Mouse (Mus musculus): ENCODE measurements around the gene Ttc6. TPM values are rescaled to one million over a fixed set of nuclear protein-coding genes. Genes with fewer than 3 reads are reported as not detected.

The Ttc6 gene
- polyA plus RNA-seq, 1 experiment from 2014 or later: 0.96 TPM

DNA sequence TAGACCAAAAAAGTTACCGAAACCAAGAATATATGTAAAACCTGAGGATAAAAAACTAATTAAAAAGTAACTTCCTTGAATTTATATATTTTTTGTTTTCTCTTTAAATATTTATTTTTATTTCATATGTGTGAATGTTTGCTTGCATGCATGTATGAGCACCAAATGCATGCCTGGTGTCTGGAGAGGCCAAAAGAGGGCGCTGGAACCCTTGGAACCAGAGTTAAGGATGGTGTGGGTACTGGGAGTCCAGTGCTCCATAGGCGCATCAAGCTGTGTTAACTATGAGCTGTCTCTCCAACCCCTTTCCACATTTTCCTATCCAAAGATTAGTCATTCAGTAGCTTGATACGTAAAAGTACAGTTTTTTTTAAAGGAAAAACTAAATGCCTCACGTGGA is 58.1 kb downstream of the Ttc6 start:
- no peaks in the 10 kb centered on the region for H3K36me3 ChIP-seq (replicated peaks; ENCODE audit: control insufficient read depth, insufficient read depth)
- DNase-seq (ENCODE audit: low spot score) (no peak), ATAC-seq (ENCODE audit: low FRiP score) (no peak)
- 73% methylated on average over 5 of the region's 5 CpGs for WGBS
- H3K27me3 ChIP-seq (ENCODE audit: control insufficient read depth, insufficient read depth, low read length): no peaks in the 10 kb centered on the region
- H3K9me3 ChIP-seq (ENCODE audit: control insufficient read depth, low read length): no peaks in the 10 kb centered on the region
- no peak overlapping the region for H3K4me3 ChIP-seq (replicated peaks; ENCODE audit: low read length)
- no peak overlapping the region for H3K27ac ChIP-seq
- no peak overlapping the region for H3K9ac ChIP-seq
- H3K4me1 ChIP-seq (replicated peaks; ENCODE audit: control insufficient read depth, insufficient read depth, low read length): no peaks in the 10 kb centered on the region
- no peak overlapping the region for H3K4me2 ChIP-seq (replicated peaks)

DNA sequence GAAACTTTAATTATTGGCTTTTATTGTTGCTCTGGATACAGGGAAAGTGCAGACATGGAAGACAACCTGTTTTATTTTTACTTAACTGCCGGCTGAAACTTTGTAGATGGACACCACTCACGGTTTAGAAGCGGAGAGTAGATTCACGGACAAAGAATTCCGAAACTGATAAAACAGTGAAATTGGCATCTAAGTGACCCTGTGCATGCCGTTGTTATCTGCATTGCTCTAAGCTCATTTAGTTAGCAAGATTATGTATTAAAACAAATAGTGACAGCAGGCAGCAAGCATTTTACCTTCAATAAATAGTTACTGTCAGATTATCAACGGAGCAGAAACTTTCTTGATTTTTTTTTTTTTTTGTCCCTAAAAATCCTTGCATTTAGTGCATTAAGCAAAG is 59.4 kb downstream of the Ttc6 start:
- Histone ChIP-seq H3K4me3 (replicated peaks; ENCODE audit: low read length) (no peak overlapping the region), H3K27me3 (ENCODE audit: control insufficient read depth, insufficient read depth, low read length) (no peaks in the 10 kb centered on the region), H3K4me1 (replicated peaks; ENCODE audit: control insufficient read depth, insufficient read depth, low read length) (no peaks in the 10 kb centered on the region), H3K36me3 (replicated peaks; ENCODE audit: control insufficient read depth, insufficient read depth) (no peaks in the 10 kb centered on the region), H3K27ac (no peak overlapping the region), H3K4me2 (replicated peaks) (no peak overlapping the region), H3K9me3 (ENCODE audit: control insufficient read depth, low read length) (no peaks in the 10 kb centered on the region), H3K9ac (no peak overlapping the region)
- 45% methylated on average over 7 of the region's 7 CpGs for WGBS
- ATAC-seq (ENCODE audit: low FRiP score): no peak
- no peak for DNase-seq (ENCODE audit: low spot score)

- Histone ChIP-seq H3K36me3 (replicated peaks; ENCODE audit: control insufficient read depth, insufficient read depth) (no peaks in the 10 kb centered on the region), H3K4me3 (replicated peaks; ENCODE audit: low read length) (no peak overlapping the region), H3K9me3 (ENCODE audit: control insufficient read depth, low read length) (no peaks in the 10 kb centered on the region), H3K9ac (no peak overlapping the region), H3K27me3 (ENCODE audit: control insufficient read depth, insufficient read depth, low read length) (no peaks in the 10 kb centered on the region), H3K4me1 (replicated peaks; ENCODE audit: control insufficient read depth, insufficient read depth, low read length) (no peaks in the 10 kb centered on the region), H3K27ac (no peak overlapping the region), H3K4me2 (replicated peaks) (no peak overlapping the region)
- DNase-seq (ENCODE audit: low spot score) (no peak), ATAC-seq (ENCODE audit: low FRiP score) (no peak)
- 18% methylated on average over 4 of the region's 4 CpGs for WGBS
Measured at GRCm38 (mm10) chr12:57624011-57624608, 60.2 kb downstream of the Ttc6 start.

DNA sequence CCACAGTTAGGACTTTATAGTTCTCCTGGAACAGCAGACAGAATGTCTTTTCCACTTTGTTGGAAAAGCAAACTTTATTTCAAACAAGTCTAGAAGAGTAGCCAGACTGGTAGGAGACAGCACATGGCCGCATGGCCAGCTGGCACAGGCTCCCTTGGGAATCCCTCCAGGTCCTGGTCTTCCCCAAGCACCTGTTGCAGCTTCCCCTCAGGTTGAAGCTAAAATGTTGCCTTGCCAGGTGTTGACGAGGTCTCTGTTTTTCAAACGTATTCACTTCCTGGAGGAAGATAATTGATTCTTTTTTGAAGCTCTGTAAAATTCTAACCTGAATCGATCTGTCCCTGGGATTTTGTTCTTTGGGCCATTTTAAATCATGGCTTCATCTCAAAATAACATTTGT is 86.1 kb downstream of the Ttc6 start:
- H3K36me3 ChIP-seq (replicated peaks; ENCODE audit: control insufficient read depth, insufficient read depth): no peaks in the 10 kb centered on the region
- ATAC-seq (ENCODE audit: low FRiP score) (no peak), DNase-seq (ENCODE audit: low spot score) (no peak)
- no peaks in the 10 kb centered on the region for H3K9me3 ChIP-seq (ENCODE audit: control insufficient read depth, low read length)
- H3K9ac ChIP-seq: no peak overlapping the region
- no peak overlapping the region for H3K27ac ChIP-seq
- 81% methylated on average over 4 of the region's 4 CpGs for WGBS
- H3K4me3 ChIP-seq (replicated peaks; ENCODE audit: low read length): no peak overlapping the region
- no peaks in the 10 kb centered on the region for H3K4me1 ChIP-seq (replicated peaks; ENCODE audit: control insufficient read depth, insufficient read depth, low read length)
- H3K27me3 ChIP-seq (ENCODE audit: control insufficient read depth, insufficient read depth, low read length): no peaks in the 10 kb centered on the region
- H3K4me2 ChIP-seq (replicated peaks): no peak overlapping the region

DNA sequence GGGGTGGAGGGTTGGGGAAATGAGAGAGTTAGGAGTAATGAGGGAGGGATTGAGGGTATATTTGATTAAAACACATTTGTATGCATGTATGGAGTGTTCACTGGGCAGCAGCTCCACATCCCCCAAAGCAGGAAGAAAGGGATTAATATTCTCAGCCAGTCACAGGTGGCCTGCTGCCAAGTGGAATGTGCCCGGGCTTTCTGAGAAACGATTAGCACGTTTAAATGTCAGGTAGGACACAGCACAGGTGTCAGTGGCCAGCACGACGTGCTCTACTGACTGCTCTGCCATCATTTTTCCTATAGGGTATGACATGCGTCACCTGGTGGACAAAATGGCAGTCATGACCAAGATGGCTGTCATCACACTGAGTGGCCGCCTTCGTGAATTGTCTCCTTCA is 86.8 kb downstream of the Ttc6 start:
- WGBS: 86% methylated on average over 8 of the region's 8 CpGs
- no peak for DNase-seq (ENCODE audit: low spot score)

DNA sequence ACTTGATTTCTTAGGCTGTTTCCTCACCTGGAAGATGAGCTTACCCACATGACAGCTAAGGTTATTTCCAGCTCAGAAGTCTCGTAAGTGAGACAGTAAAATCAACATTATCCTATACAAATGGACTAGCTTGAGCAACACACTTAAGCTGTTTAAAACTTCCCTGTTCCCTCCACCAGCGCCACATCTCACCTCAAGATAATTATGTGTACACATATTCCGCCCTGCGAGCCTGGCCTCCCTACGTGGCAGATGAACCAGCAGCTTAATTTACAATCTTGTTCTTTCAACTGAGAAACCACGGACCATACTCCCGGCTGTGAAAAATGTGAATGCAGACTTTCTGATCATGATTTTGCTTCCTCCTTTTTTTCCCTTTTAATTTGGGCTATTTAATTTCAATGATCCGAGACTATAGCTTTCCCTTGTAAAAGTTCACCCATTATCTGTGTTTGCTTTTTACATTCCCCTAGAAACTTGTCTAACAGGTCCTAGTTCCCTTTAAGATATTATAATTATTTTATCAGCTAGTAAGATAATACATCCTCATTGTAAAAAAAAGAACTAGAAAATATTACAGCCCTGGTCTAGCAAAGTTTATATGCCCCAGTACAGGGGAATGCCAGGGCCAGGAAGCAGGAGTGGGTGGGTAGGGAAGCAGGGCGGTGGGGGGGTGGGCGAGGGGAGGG is 99.2 kb downstream of the Ttc6 start:
- no peaks in the 10 kb centered on the region for H3K27me3 ChIP-seq (ENCODE audit: control insufficient read depth, insufficient read depth, low read length)
- DNase-seq (ENCODE audit: low spot score) (no peak), ATAC-seq (ENCODE audit: low FRiP score) (no peak)
- WGBS: 82% methylated on average over 10 of the region's 10 CpGs
- H3K9me3 ChIP-seq (ENCODE audit: control insufficient read depth, low read length): no peaks in the 10 kb centered on the region
- H3K4me2 ChIP-seq (replicated peaks): no peak overlapping the region
- H3K9ac ChIP-seq: no peak overlapping the region
- H3K4me3 ChIP-seq (replicated peaks; ENCODE audit: low read length): no peak overlapping the region
- H3K4me1 ChIP-seq (replicated peaks; ENCODE audit: control insufficient read depth, insufficient read depth, low read length): no peaks in the 10 kb centered on the region
- H3K36me3 ChIP-seq (replicated peaks; ENCODE audit: control insufficient read depth, insufficient read depth): no peaks in the 10 kb centered on the region
- H3K27ac ChIP-seq: no peak overlapping the region

More for the DNA sequence above, 86.8 kb downstream of the Ttc6 start:
- H3K4me1 ChIP-seq (replicated peaks; ENCODE audit: control insufficient read depth, insufficient read depth, low read length): no peaks in the 10 kb centered on the region
- H3K4me2 ChIP-seq (replicated peaks): no peak overlapping the region
- no peaks in the 10 kb centered on the region for H3K36me3 ChIP-seq (replicated peaks; ENCODE audit: control insufficient read depth, insufficient read depth)
- H3K9ac ChIP-seq: no peak overlapping the region
- H3K27me3 ChIP-seq (ENCODE audit: control insufficient read depth, insufficient read depth, low read length): no peaks in the 10 kb centered on the region
- ATAC-seq (ENCODE audit: low FRiP score): no peak
- H3K4me3 ChIP-seq (replicated peaks; ENCODE audit: low read length): no peak overlapping the region
- no peak overlapping the region for H3K27ac ChIP-seq
- H3K9me3 ChIP-seq (ENCODE audit: control insufficient read depth, low read length): no peaks in the 10 kb centered on the region

DNA sequence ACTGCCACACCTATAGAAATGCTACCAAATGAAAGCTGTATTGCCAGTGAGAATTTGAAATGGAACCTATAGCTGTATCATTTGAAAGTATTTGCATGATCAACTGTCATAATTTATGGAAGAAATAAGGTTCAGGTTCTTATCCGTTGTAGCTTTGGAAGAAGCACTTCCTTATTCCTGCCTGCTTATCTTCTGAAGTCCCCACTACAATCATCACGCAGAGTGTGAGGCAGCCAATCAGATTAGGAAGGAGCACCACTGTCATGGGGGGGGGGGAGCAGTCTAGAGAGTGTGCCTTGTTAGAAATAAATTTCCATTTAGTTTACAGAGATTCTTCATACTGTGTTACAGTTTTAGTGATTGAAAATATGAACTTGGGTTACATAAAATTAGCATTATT is 108.5 kb downstream of the Ttc6 start:
- Histone ChIP-seq H3K4me2 (replicated peaks) (no peak overlapping the region), H3K36me3 (replicated peaks; ENCODE audit: control insufficient read depth, insufficient read depth) (no peaks in the 10 kb centered on the region), H3K9me3 (ENCODE audit: control insufficient read depth, low read length) (no peaks in the 10 kb centered on the region), H3K4me3 (replicated peaks; ENCODE audit: low read length) (no peak overlapping the region), H3K27me3 (ENCODE audit: control insufficient read depth, insufficient read depth, low read length) (no peaks in the 10 kb centered on the region), H3K9ac (no peak overlapping the region), H3K27ac (no peak overlapping the region), H3K4me1 (replicated peaks; ENCODE audit: control insufficient read depth, insufficient read depth, low read length) (no peaks in the 10 kb centered on the region)
- DNase-seq (ENCODE audit: low spot score): no peak
- WGBS: 88% methylated on average over 2 of the region's 2 CpGs
- no peak for ATAC-seq (ENCODE audit: low FRiP score)

DNA sequence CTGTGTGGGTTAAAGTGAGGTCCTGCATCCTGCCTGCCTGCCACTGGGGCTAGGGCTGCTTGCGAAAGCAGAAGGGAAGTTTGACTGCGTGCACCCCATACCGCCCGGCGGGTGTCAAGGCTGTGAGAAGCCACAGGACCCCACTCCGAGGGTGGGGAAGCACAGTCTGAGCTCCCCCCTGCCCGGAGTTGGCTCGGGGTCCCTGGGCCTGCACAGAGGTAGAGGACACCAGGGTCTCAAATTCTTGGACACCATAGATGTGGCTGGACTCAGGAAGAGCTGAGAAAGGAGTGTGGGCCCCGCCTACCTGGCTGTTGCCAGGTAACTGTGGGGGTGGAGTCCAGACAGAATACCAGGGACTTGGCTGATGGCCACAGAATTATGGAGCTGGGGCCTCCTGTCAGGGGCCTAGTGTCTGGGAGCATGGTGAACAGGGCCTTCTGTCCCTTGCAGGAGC is 121.1 kb downstream of the Ttc6 start:
- H3K4me3 ChIP-seq (replicated peaks; ENCODE audit: low read length): no peak overlapping the region
- no peaks in the 10 kb centered on the region for H3K36me3 ChIP-seq (replicated peaks; ENCODE audit: control insufficient read depth, insufficient read depth)
- no peaks in the 10 kb centered on the region for H3K9me3 ChIP-seq (ENCODE audit: control insufficient read depth, low read length)
- 41% methylated on average over 9 of the region's 9 CpGs for WGBS
- H3K4me1 ChIP-seq (replicated peaks; ENCODE audit: control insufficient read depth, insufficient read depth, low read length): no peaks in the 10 kb centered on the region
- no peak overlapping the region for H3K9ac ChIP-seq
- peak; percentile 64; the same call in 1 of the 2 replicates for ATAC-seq (ENCODE audit: low FRiP score)
- DNase-seq (ENCODE audit: low spot score): no peak
- no peak overlapping the region for H3K4me2 ChIP-seq (replicated peaks)
- H3K27ac ChIP-seq: no peak overlapping the region
- H3K27me3 ChIP-seq (ENCODE audit: control insufficient read depth, insufficient read depth, low read length): no peaks in the 10 kb centered on the region

DNA sequence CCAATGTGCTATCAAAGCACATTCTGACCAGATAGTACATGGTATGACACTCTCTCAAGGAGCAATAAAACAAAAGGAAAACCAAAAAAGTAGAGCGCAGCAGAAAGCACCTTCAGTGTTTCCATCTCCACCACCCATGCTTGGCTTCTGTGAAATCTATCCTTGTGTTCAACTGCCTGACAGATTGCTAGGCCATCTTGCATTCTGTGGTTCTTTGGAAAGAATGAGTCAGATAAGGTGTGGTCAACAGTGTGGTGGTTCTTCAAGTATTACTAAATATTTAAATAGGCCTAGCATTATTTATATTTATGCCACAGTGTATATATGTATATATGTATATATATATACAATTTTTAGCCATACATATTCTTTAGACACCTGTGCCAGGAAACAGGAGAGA is 146.1 kb downstream of the Ttc6 start:
- H3K9me3 ChIP-seq (ENCODE audit: control insufficient read depth, low read length): no peaks in the 10 kb centered on the region
- no peak overlapping the region for H3K9ac ChIP-seq
- no peak for ATAC-seq (ENCODE audit: low FRiP score)
- H3K36me3 ChIP-seq (replicated peaks; ENCODE audit: control insufficient read depth, insufficient read depth): no peaks in the 10 kb centered on the region
- no peaks in the 10 kb centered on the region for H3K4me1 ChIP-seq (replicated peaks; ENCODE audit: control insufficient read depth, insufficient read depth, low read length)
- H3K4me3 ChIP-seq (replicated peaks; ENCODE audit: low read length): no peak overlapping the region
- WGBS: 100% methylated on average over 1 of the region's 1 CpGs
- H3K27me3 ChIP-seq (ENCODE audit: control insufficient read depth, insufficient read depth, low read length): no peaks in the 10 kb centered on the region
- no peak overlapping the region for H3K27ac ChIP-seq
- no peak for DNase-seq (ENCODE audit: low spot score)
- H3K4me2 ChIP-seq (replicated peaks): no peak overlapping the region
